Mouse (Mus musculus) lung, adult 2 months (tissue): ENCODE measurements around the gene Mtap.

ENCODE experiments used
- CTCF ChIP-seq: fragments of 200-500 bp; IDR thresholded peaks from 2 replicates; pipeline ENCODE4 v1.5.1; 2011; ENCODE audit warnings: mild to moderate bottlenecking, low read length, control low read depth; ENCODE audit not compliant: insufficient read depth
- POLR2A ChIP-seq: fragments of 200-500 bp; IDR thresholded peaks from 2 replicates; pipeline ENCODE4 v1.6.1; 2011; ENCODE audit warnings: low read depth, mild to moderate bottlenecking, control low read depth, low read length, borderline replicate concordance; ENCODE audit errors: extremely low read depth

DNA sequence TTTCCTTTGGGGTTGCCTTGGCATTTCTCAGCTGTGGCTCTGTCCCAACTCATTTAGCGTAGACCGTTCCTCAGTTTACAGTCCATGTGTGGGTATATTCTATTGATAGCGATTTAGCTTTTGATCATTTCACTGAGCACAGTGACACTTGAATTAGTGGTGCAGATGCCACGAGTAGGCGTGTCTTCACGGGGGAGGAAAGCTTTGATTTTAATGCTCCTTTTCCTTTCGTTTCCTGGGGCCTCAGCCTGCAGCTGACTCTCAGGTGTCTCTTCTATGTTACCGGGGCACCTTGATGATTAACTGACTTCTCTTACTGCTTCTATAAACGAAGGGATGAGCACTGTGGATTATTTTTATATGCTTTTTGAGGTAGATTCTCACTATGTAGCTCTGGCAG lies 32.0 kb downstream of the Mtap start:
- no peak for TF ChIP-seq CTCF
- no peak for TF ChIP-seq POLR2A
